In the genomic region with DNA sequence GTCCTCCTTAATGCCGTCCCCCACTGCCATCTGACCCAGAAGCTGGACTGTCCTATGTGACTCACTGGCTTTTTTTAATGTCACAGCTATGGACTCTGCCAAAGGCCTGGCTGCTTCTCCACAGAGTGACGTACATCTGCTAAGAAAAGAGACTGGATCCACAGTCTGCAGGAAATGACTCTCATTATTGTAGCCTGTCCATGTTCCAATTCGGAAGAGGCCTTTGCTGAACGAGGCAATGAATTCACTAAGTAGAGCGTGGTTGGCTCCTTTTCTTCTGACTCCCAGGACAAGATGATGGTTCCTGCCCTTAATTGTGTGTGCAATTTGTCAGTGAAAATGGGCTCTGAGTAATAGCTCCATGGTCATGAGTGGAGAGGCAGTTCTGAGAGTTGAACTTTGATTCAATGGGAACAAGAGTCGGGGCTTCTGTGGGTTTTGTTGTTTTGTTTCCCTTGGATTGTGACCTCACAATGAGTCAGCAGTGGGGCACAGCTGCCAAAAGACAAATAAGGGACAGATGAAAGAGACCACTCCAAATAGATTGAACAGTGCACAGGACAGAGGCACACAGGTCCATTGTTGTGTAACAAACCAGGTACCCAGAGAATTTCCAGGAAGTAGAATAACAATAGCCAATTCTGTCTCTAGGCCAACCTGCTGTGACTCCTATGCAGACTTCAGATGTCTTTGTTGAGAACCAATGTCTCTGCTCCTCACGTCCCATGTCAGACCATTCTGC, we compare ENCODE assay signal across 8 mouse cellular contexts.
DNase-seq lines count a peak whose midpoint lies in the region; ATAC-seq and TF ChIP-seq lines count a peak whose summit lies in the region.
"Had no signal": no experiment of that assay in that cellular context is flagged by ENCODE, and none has a peak within 500 bp of the region (broad histone marks: within the 10 kb centered on the region; RNA-seq: fewer than 3 reads in every experiment).

No protein-coding gene starts in this region.

- H3K9me3 ChIP-seq in hindbrain, embryonic 16.5 days (ENCODE audit: control insufficient read depth, low read length) = no peaks in the 10 kb centered on the region

- H3K27ac ChIP-seq in testis, adult 2 months (ENCODE audit: control insufficient read depth, insufficient read depth, low read depth, low read length) = no peak overlapping the region
- H3K27ac ChIP-seq in hindbrain, embryonic 16.5 days (ENCODE audit: low read depth, low read length) = no peak overlapping the region
- H3K27ac ChIP-seq: liver, embryonic 13.5 days had no signal

- no peak overlapping the region for H3K4me2 ChIP-seq in hindbrain, embryonic 16.5 days (ENCODE audit: low read length)
- H3K4me2 ChIP-seq: liver, embryonic 13.5 days had no signal

- no peaks in the 10 kb centered on the region for H3K4me1 ChIP-seq in testis, adult 2 months (ENCODE audit: control insufficient read depth, insufficient read depth, low read length)
- H3K4me1 ChIP-seq in hindbrain, embryonic 16.5 days (ENCODE audit: control insufficient read depth, insufficient read depth, low read depth, low read length) = no peaks in the 10 kb centered on the region
- H3K4me1 ChIP-seq: liver, embryonic 13.5 days had no signal

- TF ChIP-seq POLR2A in testis, adult 2 months (IDR thresholded peaks at IDR 0.05; ENCODE audit: control insufficient read depth, low read depth, low read length) = no peak

- intact Hi-C loops in heart, postnatal 25 days (cut with DNase I) = loop anchor here (2.0 to 10.0 kb wide), 4 partner anchors 41 to 461 kb away; no protein-coding TSS in a partner anchor
- intact Hi-C loops in left cerebral cortex, postnatal 36 days (cut with DNase I) = no loop called here

- H3K9ac ChIP-seq in hindbrain, embryonic 16.5 days (ENCODE audit: low read depth, low read length) = no peak overlapping the region
- H3K9ac ChIP-seq: liver, embryonic 13.5 days had no signal

- no peak for TF ChIP-seq CTCF in testis, adult 2 months (IDR thresholded peaks at IDR 0.05; ENCODE audit: control insufficient read depth, insufficient read depth, insufficient replicate concordance, low read depth, low read length)

- no peaks in the 10 kb centered on the region for H3K36me3 ChIP-seq in testis, adult 2 months (ENCODE audit: control insufficient read depth, insufficient read depth, low read length)
- H3K36me3 ChIP-seq in hindbrain, embryonic 16.5 days (ENCODE audit: control insufficient read depth, insufficient read depth, low read length) = no peaks in the 10 kb centered on the region
- H3K36me3 ChIP-seq: liver, embryonic 13.5 days had no signal

- DNase-seq in testis, postnatal 14 days (ENCODE audit: low spot score) = no peak
- DNase-seq in cerebellum, postnatal 25 days = peak; percentile 22 to 55
- peak; percentile 68 for DNase-seq in heart, postnatal 25 days (ENCODE audit: low spot score)
- no peak for DNase-seq in left cerebral cortex, postnatal 36 days (ENCODE audit: low spot score in 2 of 2)
- DNase-seq in urinary bladder, postnatal 25 days (ENCODE audit: low spot score) = no peak
- DNase-seq: liver, embryonic 13.5 days had no signal

- H3K27me3 ChIP-seq in testis, adult 2 months (ENCODE audit: control insufficient read depth, insufficient read depth, low read length) = no peaks in the 10 kb centered on the region
- no peaks in the 10 kb centered on the region for H3K27me3 ChIP-seq in hindbrain, embryonic 16.5 days (replicated peaks; ENCODE audit: control insufficient read depth, insufficient read depth, low read length)
- H3K27me3 ChIP-seq: liver, embryonic 13.5 days had no signal

- no peak for ATAC-seq in hindbrain, embryonic 16.5 days

- H3K4me3 ChIP-seq in testis, adult 2 months (ENCODE audit: control insufficient read depth, low read depth, low read length) = peak overlapping the region; percentile 11; the same call in 1 of the 2 replicates
- no peak overlapping the region for H3K4me3 ChIP-seq in hindbrain, embryonic 16.5 days (ENCODE audit: low read length)
- H3K4me3 ChIP-seq: liver, embryonic 13.5 days had no signal

- WGBS in hindbrain, embryonic 16.5 days = 60% methylated on average over 7 of the region's 7 CpGs

Comparison
In these comparisons a context has a peak if more than half of its experiments do, and no peak if none do; other contexts are left out.
1. DNase-seq: peak in cerebellum, postnatal 25 days (2 of 2) and heart, postnatal 25 days (single experiment); none in testis, postnatal 14 days (single experiment), left cerebral cortex, postnatal 36 days (0 of 2) and urinary bladder, postnatal 25 days (single experiment).